Mouse (Mus musculus): ENCODE data around the gene Suds3.

Gene Suds3

DNA sequence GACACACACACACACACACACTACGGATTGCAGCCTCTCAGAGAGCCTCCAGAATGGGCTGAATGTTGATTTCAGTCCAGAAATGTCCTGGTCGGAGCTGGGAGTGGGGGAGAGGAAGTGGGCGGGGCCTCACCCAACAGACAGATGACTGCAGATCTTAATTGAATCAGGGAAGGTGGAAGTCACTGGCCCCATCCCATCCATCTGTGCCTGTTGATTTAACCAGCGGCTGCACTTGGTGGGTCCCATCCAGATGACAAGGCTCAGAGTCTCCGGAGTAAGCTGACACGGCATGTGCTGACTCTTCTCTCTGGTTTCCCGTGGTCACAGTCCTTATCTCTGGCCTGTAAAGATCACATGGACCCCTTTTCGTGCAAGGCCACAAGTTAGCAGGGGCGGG is 20.0 kb upstream of the Suds3 start:
- peak in 1 of 2 experiments; percentile 25 for DNase-seq (ENCODE audit: low spot score in 2 of 2)

DNA sequence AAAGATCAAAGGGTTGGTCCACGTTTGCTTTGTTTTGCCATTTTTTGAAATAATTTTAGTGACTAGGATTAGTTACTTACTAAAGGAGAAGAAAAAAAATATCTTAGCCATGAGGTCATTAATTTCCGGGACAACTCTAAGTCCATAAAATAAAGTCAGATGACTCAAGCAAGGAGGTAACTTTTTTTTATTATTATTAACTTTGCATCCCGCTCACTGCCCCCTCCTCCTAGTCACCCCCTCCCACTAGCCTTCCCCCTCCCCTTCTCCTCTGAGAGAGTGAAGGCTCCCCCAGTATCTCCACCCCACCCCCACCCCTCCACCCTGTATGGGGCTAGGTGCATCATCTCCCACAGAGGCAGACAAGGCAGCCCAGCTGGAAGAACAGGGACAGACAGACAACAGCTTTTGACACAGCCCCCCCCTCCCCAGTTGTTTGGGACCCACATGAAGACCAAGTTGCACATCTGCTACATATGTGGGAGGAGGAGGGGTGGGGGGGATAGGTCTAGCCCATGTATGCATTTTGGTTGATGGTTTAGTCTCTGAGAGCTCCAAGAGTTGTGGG is 19.1 kb upstream of the Suds3 start:
- DNase-seq (ENCODE audit: low spot score in 2 of 2) = no peak

- no peak for DNase-seq (ENCODE audit: low spot score in 2 of 2)
Observed at GRCm38 (mm10) chr5:117134066-117134888, 18.4 kb upstream of the Suds3 start.

GRCm38 (mm10) chr5:117133446-117134065 is 17.6 kb upstream of the Suds3 start:
- peak; percentile 70 to 76 for DNase-seq (ENCODE audit: low spot score in 2 of 2)

DNA sequence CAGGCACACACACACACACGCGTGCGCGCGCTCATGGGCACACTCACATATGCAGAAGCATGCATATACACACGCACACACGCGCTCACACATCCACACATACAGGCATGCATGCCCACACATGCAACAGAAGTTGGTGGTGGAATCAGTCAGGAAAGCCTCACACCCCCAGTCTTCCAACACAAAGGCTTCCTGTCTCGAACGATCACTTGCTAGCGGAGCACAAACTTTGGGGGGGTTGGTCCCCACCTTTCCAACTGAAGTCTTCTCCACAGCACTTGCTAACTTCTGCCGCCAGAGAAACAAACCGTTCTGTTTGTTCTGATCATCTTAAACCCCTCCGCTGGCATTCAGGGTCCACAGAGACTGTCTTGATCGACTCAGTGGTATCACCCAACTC is 14.8 kb upstream of the Suds3 start:
- DNase-seq (ENCODE audit: low spot score in 2 of 2) = no peak

- DNase-seq (ENCODE audit: low spot score in 2 of 2) = no peak
Observed at GRCm38 (mm10) chr5:117127051-117127450, 11.1 kb upstream of the Suds3 start.

DNA sequence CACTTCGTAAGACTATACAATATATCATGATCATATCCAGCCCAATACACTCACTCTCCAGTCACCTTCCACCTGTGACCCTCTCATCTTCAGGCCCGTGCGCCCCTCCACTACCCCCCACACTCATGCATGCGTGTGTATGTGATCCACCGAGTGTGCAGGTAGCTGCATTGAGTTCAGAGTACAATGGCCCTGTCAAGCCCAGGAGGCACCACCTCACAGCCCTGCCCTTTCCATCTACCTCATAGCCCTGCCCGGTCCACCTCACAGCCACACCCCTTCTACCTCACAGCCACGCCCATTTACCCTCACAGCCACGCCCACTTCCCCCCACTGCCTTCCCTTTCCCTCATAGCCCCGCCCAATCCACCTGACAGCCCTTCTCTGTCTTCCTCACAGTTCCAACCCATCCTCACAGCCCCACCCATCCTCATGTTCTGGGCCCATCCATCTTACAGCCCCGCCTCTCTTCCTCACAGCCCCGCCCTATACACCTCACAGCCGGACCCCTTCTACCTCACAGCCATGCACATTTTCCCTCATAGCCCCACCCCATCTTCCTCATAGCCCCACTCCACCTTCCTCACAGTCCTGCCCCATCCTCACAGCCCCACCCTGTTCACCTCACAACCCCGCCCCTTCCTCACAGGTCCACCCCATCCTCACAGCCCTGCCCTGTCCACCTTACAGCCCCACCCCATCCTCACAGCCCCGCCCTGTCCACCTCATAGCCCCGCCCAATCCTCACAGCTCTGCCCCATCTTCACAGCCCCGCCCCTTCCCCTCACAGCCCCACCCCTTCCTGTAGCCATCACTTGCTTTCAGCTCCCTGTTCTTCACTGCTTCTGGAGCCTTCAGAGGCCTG is 9.8 kb upstream of the Suds3 start:
- DNase-seq (ENCODE audit: low spot score in 2 of 2) = no peak

GRCm38 (mm10) chr5:117123840-117124239 is 7.9 kb upstream of the Suds3 start:
- DNase-seq (ENCODE audit: low spot score in 2 of 2) = no peak

DNA sequence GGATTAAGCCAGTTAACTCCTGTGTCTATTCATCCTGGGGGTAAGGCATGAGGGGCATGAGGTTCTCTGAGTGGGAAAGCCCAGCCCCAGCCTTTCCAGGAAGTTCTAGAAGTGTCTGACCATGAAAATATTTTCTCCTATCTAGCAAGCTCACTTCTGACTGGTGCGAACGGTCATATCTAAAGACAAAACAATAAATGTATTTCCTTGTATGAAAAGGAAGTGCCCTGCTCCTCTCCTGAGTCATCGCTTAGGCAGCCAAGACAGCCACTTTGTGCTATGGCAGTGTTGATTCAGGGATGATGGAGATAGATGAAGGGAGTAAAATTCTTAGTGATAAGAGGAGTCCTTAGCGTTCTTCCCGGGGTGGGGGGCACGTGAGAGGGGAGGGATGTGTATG is 7.2 kb upstream of the Suds3 start:
- DNase-seq (ENCODE audit: low spot score in 2 of 2) = no peak

GRCm38 (mm10) chr5:117121657-117122056 is 5.7 kb upstream of the Suds3 start:
- no peak for DNase-seq (ENCODE audit: low spot score in 2 of 2)

GRCm38 (mm10) chr5:117120489-117121466 is 4.9 kb upstream of the Suds3 start:
- peak in 1 of 2 experiments; percentile 10 for DNase-seq (ENCODE audit: low spot score in 2 of 2)

GRCm38 (mm10) chr5:117119777-117120488 is 4.0 kb upstream of the Suds3 start, which contains the start of gene Taok3:
Gene Taok3, plus strand, starts transcription at chr5:117120129.
- DNase-seq (ENCODE audit: low spot score in 2 of 2) = peak; percentile 99 to 100

DNA sequence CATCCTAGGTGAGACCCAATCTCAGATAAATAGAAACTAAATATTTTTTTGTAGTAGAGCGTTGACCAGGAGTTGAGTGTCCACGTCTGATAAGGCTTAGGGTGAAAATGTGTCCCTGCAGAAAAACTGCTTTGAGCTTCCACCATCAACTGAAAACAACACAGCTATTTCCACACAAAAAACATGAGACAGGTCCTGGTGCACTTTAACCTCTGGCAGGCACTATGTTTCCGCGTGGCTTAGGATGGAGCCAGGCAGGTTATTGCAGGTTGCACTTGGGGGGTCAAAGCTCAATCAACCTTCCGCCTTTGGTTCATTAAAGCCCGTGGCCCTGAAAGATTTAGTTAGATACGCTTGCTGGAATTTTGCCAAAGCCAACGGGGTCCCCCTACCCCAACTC is 2.9 kb upstream of the Suds3 start:
- no peak for DNase-seq (ENCODE audit: low spot score in 2 of 2)

DNA sequence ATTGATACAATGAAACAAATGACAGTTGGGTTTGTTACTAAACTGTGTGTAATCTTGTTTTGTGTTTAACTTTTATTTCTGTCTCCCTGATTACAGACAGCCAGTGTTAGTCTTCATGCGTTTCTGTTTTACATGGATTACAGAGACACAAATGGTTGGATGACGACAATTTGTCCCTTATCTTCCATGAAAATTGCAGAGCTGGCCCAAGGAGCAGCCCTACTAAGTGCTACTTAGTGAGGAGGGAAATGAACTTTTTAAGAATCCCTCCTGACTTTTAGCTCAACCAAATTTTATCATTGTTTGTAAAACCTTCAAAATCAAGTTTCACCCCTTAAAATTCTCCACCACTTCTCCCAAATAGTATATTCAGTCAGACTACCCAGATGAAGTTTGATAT is 2.3 kb upstream of the Suds3 start:
- DNase-seq (ENCODE audit: low spot score in 2 of 2) = no peak

GRCm38 (mm10) chr5:117117716-117118115 is 1.8 kb upstream of the Suds3 start:
- no peak for DNase-seq (ENCODE audit: low spot score in 2 of 2)

DNA sequence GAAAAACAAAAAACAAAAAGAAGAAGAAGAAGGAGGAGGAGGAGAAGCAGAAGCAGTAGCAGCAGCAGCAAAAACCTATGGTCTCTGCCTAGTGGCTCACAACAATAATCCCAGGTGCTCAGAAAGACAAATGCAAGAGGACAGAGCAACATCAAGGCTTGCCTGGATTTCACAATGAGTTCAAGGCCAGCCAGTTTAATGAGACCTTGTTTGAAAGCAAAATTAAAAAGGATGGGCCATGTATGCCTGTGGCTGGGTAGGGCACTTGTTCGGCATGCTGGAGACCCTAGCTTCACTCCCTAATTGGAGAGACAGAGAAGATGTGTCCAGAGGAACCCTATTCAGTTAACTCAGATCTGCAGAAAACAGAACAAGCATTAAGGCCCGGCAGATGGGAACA is 1.3 kb upstream of the Suds3 start:
- DNase-seq (ENCODE audit: low spot score in 2 of 2) = no peak

- DNase-seq (ENCODE audit: low spot score in 2 of 2) = no peak
Observed at GRCm38 (mm10) chr5:117116660-117117059, 747 bp upstream of the Suds3 start.

- peak in 1 of 2 experiments; percentile 18 for DNase-seq (ENCODE audit: low spot score in 2 of 2)
Observed at GRCm38 (mm10) chr5:117115193-117115767, 633 bp downstream of the Suds3 start.

DNA sequence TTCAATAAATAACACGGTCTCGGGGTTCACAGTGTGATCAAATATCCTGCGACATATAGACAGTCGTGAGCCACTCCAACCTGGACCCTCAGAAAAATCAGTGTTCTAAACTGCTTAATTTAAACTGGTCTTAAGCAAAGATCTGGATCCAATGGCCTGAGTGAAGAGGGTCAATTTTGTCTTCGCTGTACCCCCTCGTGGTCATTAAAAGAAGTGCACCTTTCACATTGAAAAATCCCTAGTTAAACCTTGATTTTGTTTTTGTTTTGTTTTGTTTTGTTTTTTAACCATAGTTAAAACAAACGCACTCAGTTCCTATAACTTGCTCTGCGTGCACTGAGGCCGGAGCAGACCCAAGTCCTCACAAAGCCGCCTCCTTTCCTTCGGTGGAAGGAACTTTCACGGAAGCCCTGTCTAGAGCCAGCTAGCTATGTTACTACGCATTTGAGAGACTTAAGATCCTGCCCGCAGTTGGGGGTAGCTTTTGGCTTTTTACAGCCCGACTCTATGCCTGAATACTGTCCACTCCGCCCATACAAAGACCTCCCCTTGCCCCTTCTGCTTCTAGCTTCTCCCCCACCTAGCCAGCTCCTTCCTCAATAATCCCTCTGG is 1.2 kb downstream of the Suds3 start:
- DNase-seq (ENCODE audit: low spot score in 2 of 2) = no peak

All from spleen, postnatal 14 days (tissue).